Mouse (Mus musculus) skeletal muscle tissue, adult 2 months (tissue): Measurements from ENCODE around the gene Eif5b.
"Not testable (repeated sequence)": the region's sequence is repeated elsewhere in the genome, so short reads cannot be mapped to it uniquely, and the experiment has no call there.

Source experiments
- DNase-seq: peaks from one replicate; pipeline ENCODE4 v3.0.0-alpha.2; 2012; ENCODE audit warnings: low read depth, low spot score

Gene Eif5b

DNA sequence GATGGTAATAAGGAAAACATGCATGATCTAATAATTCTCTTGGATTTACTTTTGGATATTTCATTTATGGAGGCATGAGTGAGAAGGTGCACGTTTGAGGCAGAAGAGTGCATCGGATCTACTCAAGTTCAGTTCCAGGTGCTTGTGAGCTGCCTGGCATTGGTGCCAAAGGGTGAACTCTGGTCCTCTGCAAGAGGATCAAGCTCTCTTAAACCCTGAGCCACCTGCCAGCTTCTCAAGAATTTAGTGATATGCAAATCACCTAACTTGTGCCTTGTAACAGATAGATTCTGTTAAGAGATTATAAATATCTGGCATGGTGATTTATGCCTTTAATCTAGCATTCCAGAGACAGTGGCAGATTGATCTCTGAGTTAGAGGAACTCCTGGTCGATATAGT lies 5.2 kb downstream of the Eif5b start:
- DNase-seq = no peak

- DNase-seq = no peak
Observed at GRCm38 (mm10) chr1:38006741-38007140, 8.9 kb downstream of the Eif5b start.

DNA sequence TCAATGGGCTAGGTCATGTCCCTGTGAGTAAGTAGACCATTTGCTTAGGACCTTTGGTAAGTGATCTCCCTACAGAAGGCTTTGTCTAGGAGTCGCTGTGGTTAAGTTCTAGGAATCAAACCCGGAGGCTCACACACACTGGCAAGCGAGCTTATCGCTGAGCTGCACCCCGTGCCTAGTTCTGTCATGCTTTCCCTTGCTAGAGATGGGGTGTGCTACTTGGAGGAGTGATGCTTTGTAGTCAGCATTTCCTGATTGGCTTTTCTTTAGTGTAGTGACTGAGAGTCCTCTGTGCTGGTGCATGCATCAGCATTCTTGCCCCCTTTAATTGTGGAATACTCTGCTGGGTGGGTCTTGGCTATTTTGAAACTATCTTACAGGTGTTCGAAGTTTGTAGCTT lies 13.8 kb downstream of the Eif5b start:
- no peak for DNase-seq

DNA sequence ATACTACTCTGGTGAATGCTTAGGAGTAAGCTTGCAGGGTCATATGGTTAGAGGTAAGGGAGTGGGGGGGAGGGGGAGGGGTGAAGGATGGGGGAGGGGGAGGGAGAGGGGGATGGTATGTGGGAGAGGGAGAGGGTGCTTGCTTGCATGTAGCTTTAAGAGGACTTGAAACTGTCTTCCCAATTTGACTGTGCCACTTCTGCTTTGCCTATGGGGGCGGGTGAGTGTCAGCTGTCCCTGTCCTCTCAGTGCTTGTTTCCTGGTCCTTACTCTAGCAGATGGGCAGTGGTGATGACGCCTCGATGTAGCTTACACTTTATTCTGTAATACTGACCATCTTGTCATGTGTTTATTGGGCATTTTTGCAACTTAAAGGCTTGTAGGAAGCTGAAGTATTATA lies 14.3 kb downstream of the Eif5b start:
- no peak for DNase-seq

GRCm38 (mm10) chr1:38012509-38012908 lies 14.7 kb downstream of the Eif5b start:
- DNase-seq = no peak

- no peak for DNase-seq
Observed at GRCm38 (mm10) chr1:38014551-38015203, 16.9 kb downstream of the Eif5b start.

DNA sequence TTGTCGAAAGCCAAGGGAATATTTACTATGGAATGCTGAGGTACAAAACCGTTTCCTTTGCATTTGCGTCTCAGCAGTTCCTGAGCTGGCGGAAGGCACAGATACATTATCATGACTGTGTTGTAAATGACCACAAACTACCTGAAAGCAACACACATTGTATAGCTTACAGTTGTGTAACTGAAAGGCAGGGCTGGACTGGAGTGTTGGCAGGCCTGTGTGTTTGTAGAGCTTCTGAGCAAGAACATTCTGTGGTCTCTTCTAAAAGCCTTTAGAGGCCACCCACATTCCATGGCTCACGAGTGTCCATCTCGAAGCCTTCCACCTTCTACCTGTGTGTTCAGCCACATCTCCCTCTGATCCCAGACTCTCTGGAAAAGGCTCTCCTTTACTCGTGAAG lies 29.5 kb downstream of the Eif5b start:
- no peak for DNase-seq

GRCm38 (mm10) chr1:38031391-38031790 lies 33.6 kb downstream of the Eif5b start:
- DNase-seq = no peak

GRCm38 (mm10) chr1:38035521-38035920 lies 37.7 kb downstream of the Eif5b start:
- no peak for DNase-seq

GRCm38 (mm10) chr1:38037375-38037774 lies 39.6 kb downstream of the Eif5b start:
- DNase-seq = no peak

DNA sequence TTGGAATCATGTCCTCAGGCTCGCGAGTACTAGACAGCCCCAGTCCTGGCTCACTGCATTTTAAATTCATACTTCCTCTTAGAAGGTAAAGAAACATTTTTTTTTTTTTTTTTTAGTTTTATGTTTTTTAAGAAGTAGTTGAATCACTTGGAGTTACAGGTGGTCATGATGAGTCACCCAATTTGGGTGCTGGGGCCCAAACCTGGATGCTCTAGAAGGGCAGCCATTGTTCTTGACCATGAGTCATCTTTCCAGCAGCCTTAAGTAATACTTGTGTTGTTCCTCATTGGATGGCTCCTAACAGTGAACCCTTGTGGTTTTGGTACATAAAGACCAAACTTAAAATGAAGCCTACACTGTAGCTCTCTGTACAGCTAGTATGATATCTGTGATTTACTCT lies 41.1 kb downstream of the Eif5b start:
- DNase-seq = no peak

GRCm38 (mm10) chr1:38048121-38048520 lies 50.3 kb downstream of the Eif5b start:
- DNase-seq = peak; percentile 9

- DNase-seq = no peak
Observed at GRCm38 (mm10) chr1:38049562-38049961, 51.8 kb downstream of the Eif5b start.

DNA sequence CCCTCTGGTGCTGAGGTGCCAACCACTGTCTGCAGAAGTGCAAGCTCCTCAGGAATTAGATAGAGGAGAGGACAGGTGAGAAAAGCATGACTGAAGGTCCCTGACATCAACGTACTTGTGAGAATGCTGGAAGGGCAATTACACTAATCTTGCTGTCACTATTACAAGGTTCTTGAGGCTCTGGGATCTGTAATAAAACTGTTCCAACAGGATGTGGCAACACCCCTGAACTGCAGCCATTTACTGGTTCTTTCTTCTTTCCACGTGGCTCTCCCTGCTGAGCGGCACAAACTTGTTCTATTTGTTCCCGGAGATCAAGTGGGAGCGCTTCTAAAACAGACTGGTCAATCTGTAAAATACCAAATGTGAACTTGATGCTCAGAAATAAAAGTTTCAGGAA lies 57.4 kb downstream of the Eif5b start:
- DNase-seq = no peak

DNA sequence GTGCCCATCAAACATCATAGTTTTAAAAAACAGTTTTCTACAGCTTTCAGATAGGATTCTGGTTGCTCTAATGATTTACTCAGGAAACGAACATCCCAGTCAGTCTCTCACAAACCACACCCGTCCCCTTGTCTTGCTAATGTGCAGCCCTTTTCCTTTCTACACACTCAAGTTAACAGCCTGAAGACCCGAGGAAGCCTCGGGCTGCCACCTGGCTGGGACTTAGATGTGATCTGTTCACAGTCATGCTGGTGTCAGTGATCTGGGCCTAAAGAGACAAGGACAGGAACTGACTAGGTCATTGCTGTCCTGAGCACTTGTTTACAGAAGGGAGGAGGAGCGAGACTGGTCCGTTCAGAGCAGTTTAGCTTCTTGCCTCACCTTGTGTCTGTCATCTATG lies 60.6 kb downstream of the Eif5b start:
- DNase-seq = no peak

GRCm38 (mm10) chr1:38062156-38062555 lies 64.3 kb downstream of the Eif5b start:
- DNase-seq = not testable (repeated sequence)

DNA sequence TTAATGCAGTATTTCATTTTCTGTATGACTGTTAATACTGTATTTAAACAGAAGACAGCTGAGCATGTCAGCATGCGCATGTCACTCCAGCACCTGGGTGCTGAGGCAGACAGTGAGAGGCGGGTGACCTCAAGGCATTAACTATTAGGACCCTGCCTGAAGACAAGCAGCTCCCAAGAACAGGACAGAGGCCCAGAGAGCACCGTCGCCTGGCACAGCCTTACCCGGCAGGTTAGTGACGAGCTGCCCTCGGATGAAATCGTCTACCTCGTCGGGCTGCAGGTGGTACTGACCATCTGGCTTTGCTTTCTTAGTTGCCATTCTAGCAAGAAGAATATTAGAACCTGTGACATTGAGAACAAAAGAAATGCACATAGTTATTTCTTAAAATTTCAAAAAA lies 69.5 kb downstream of the Eif5b start:
- no peak for DNase-seq

- no peak for DNase-seq
Observed at GRCm38 (mm10) chr1:38071326-38071725, 73.5 kb downstream of the Eif5b start.

GRCm38 (mm10) chr1:38081316-38081715 lies 83.5 kb downstream of the Eif5b start:
- DNase-seq = no peak

GRCm38 (mm10) chr1:38103214-38103613 lies 105.4 kb downstream of the Eif5b start:
- DNase-seq = no peak

- DNase-seq = no peak
Observed at GRCm38 (mm10) chr1:38103813-38104212, 106.0 kb downstream of the Eif5b start.
